Mouse (Mus musculus) lung, postnatal 0 days (tissue): ENCODE data around the gene Tmc8.

Source experiments
- CTCF ChIP-seq: IDR thresholded peaks from 2 replicates; pipeline ENCODE4 v1.5.1; 2016; ENCODE audit warnings: antibody characterized with exemption, mild to moderate bottlenecking
- EP300 ChIP-seq: IDR thresholded peaks from 2 replicates; pipeline ENCODE4 v1.6.1; 2016; ENCODE audit warnings: antibody characterized with exemption, mild to moderate bottlenecking, control low read depth

GRCm38 (mm10) chr11:117780582-117781111 is 1.2 kb upstream of the Tmc8 start:
- TF ChIP-seq CTCF (peak; percentile 53), EP300 (peak; percentile 64; the same call in 1 of the 2 replicates)
